Mouse (Mus musculus) C2C12 (cell line): ENCODE results near the gene Plekhg5. TPM values are rescaled to one million over a fixed set of nuclear protein-coding genes. Genes with fewer than 3 reads are reported as not detected.

Experiments used
- H3K27me3 ChIP-seq: one replicate; pipeline ENCODE4 v1.6.1; 2011; ENCODE audit not compliant: control insufficient read depth, insufficient read depth, insufficient read length
- H3K36me3 ChIP-seq: one replicate; pipeline ENCODE4 v1.6.1; 2011; ENCODE audit not compliant: control insufficient read depth, insufficient read depth
- H3K4me3 ChIP-seq: one replicate; pipeline ENCODE4 v1.5.1; 2011; ENCODE audit warnings: mild to moderate bottlenecking, control low read depth; ENCODE audit not compliant: poor library complexity, insufficient read depth, severe bottlenecking
- H3K79me2 ChIP-seq: one replicate; pipeline ENCODE4 v1.6.1; 2011; ENCODE audit not compliant: control insufficient read depth, insufficient read depth
- H3K79me3 ChIP-seq: one replicate; pipeline ENCODE4 v1.6.1; 2011; ENCODE audit warnings: low read depth, control low read depth
- H3ac ChIP-seq: one replicate; pipeline ENCODE3; 2011; ENCODE audit warnings: low read depth; ENCODE audit not compliant: control insufficient read depth, insufficient read length
- CEBPB ChIP-seq: IDR thresholded peaks from one replicate; pipeline ENCODE4 v1.6.1; 2011; ENCODE audit warnings: low read depth, mild to moderate bottlenecking, control low read depth, moderate library complexity
- CTCF ChIP-seq: IDR thresholded peaks from one replicate; pipeline ENCODE4 v1.5.1; 2011; ENCODE audit not compliant: control insufficient read depth, insufficient read depth, insufficient read length
- FOSL1 ChIP-seq: IDR thresholded peaks from one replicate; pipeline ENCODE4 v1.8.0; 2011; ENCODE audit warnings: mild to moderate bottlenecking, low read length; ENCODE audit not compliant: poor library complexity, insufficient read depth, severe bottlenecking
- MAX ChIP-seq: IDR thresholded peaks from one replicate; pipeline ENCODE4 v1.6.1; 2011; ENCODE audit warnings: mild to moderate bottlenecking, control low read depth
- MYOD1 ChIP-seq: IDR thresholded peaks from one replicate; pipeline ENCODE4 v1.6.1; 2011; ENCODE audit warnings: low read depth; ENCODE audit not compliant: control insufficient read depth, insufficient read length
- MYOG ChIP-seq: IDR thresholded peaks from one replicate; pipeline ENCODE4 v1.6.1; 2011; ENCODE audit not compliant: control insufficient read depth, insufficient read length; ENCODE audit errors: extremely low read depth
- USF1 ChIP-seq: IDR thresholded peaks from one replicate; pipeline ENCODE4 v1.6.1; 2011; ENCODE audit warnings: low read depth, mild to moderate bottlenecking, control low read depth, moderate library complexity
- polyA plus RNA-seq: library from polyadenylated mRNA; unstranded; fragments of >200 nt; fragmentation: generic; extraction: Trizol; gene quantifications from one replicate; pipeline ENCODE4 v1.2.1, GENCODE M21; 2012; ENCODE audit warnings: missing spikeins

The Plekhg5 gene
- polyA plus RNA-seq, 1 experiment, result 17.5 TPM

DNA sequence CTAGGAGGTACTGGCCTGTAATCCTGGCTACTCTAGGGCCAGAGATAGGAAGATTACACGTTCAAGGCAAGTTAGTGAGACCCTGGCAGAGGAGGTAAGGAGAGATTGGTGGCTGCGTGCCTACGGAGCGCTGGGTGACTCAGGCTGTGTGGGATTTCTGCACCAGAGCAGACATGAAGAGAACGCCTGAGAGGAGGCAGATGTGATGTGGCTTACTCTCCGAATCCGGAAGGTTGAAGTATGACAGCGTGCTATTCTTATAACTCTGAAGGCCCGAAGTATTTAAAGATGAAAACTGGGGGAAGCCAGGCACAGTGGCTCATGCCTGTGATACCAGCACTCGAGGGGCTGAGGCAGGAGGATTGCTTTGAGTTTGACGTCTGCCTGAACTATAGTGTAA lies 28.2 kb downstream of the Plekhg5 start:
- H3K4me3 ChIP-seq, result no peak overlapping the region
- peak overlapping the region; percentile 25 for H3ac ChIP-seq
- H3K79me3 ChIP-seq, result no peaks in the 10 kb centered on the region
- H3K79me2 ChIP-seq, result no peaks in the 10 kb centered on the region
- TF ChIP-seq USF1 (no peak), MYOD1 (no peak), FOSL1 (no peak), CTCF (no peak), MAX (no peak), CEBPB (no peak), MYOG (no peak)
- H3K27me3 ChIP-seq, result no peaks in the 10 kb centered on the region
- peaks cover 11% of the 10 kb centered on the region for H3K36me3 ChIP-seq

DNA sequence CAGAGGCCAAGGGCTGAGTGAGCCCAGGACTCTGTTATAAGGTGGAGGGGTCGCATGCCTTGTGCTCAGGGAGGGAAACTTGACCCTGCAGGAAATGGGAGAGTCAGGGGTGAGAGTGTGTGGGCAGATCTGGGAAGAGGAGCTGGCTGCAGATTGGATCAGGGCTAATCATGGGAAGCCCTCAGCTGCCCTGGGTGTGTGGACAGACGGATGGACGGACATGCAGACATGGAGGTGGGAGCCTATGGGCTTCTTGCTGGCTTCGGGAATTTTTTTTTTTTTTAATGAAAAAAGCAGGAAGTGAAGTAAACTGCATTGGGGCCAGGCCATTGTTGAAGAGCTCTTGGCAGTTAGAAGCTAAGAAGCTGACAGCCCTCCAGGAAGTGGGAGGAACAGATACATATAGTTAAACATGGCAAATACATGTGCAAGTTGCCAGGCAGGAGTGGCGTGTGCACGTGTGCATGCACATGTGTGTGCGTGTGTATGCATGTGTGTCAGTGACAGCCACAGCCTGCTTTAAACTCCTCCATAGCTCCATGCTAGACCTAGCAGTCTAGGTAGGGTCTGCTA lies 28.9 kb downstream of the Plekhg5 start:
- Histone ChIP-seq H3K79me2 (no peaks in the 10 kb centered on the region), H3K4me3 (no peak overlapping the region), H3K79me3 (no peaks in the 10 kb centered on the region), H3K36me3 (peaks cover 11% of the 10 kb centered on the region), H3ac (no peak overlapping the region), H3K27me3 (no peaks in the 10 kb centered on the region)
- TF ChIP-seq FOSL1 (no peak), MYOG (no peak), USF1 (no peak)

DNA sequence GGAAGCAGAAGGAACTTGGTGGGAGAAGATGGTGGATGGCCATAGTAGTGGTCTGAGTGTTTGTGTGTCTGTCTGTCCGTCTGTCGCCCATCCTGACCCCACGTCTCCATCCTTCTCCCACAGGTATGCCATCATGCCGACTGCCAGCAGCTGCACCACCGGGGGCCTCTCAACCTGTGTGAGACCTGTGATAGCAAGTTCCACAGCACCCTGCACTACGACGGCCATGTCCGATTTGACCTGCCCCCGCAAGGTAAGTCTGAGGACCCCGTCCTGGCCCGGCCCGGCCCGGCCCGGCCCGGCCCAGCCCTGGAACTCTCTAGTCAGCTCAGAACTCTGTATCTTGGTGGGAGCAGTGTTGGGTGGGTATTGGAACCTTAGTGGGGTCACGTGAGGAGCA lies 29.6 kb downstream of the Plekhg5 start:
- H3K4me3 ChIP-seq, result no peak overlapping the region
- peaks cover 15% of the 10 kb centered on the region for H3K36me3 ChIP-seq
- H3ac ChIP-seq, result no peak overlapping the region
- H3K79me2 ChIP-seq, result no peaks in the 10 kb centered on the region
- no peaks in the 10 kb centered on the region for H3K79me3 ChIP-seq
- TF ChIP-seq MAX (no peak), CTCF (no peak), CEBPB (no peak), FOSL1 (no peak), MYOD1 (no peak), MYOG (no peak), USF1 (no peak)
- no peaks in the 10 kb centered on the region for H3K27me3 ChIP-seq

DNA sequence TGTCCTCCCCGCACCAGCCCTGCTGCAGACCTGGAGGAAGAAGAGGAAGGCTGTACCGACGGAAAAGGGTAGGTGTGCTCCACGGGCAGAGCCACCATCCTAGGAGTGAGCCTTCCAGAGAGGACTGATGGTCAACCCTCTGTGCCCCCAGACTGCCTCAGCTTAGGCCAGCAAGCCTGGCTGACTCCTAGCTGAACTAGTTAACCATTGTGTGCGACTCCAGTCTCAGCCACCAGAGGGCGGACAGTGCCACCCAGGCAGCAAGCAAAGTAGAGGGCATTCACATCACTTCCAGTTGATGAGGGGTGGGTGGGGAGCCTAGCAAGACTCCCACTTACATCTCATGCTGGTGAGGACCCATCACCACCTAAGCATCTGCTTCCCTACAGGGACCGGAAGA lies 30.7 kb downstream of the Plekhg5 start:
- Histone ChIP-seq H3K27me3 (no peaks in the 10 kb centered on the region), H3K79me3 (no peaks in the 10 kb centered on the region), H3K4me3 (no peak overlapping the region), H3ac (no peak overlapping the region), H3K36me3 (peaks cover 18% of the 10 kb centered on the region), H3K79me2 (no peaks in the 10 kb centered on the region)
- TF ChIP-seq CTCF, result peak; percentile 74
- no peak for TF ChIP-seq FOSL1

DNA sequence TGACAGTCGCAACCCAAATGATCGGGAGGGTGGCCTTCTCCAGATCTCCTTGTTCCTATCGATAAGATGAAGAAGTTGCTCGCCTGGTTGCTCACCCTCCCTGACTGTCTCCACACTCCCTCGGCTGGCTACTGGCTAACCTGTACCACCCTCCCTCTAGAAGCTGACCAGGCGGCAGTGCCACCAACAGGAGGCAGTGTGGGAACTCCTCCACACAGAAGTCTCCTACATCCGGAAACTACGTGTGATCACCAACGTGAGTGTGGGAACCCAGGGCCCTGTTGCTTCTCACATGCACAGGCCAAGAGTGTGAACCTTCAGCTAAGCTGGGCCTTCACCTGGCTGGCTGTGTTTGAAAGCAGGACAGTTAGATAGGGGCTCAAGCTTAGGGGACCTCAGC lies 34.4 kb downstream of the Plekhg5 start:
- H3K27me3 ChIP-seq, result no peaks in the 10 kb centered on the region
- no peak for TF ChIP-seq MYOG
- TF ChIP-seq FOSL1, result no peak
- TF ChIP-seq MAX, result no peak
- no peak for TF ChIP-seq MYOD1
- TF ChIP-seq USF1, result no peak
- no peak for TF ChIP-seq CTCF
- TF ChIP-seq CEBPB, result no peak
- peaks cover 45% of the 10 kb centered on the region for H3K36me3 ChIP-seq
- H3ac ChIP-seq, result no peak overlapping the region
- no peak overlapping the region for H3K4me3 ChIP-seq
- no peaks in the 10 kb centered on the region for H3K79me2 ChIP-seq
- H3K79me3 ChIP-seq, result no peaks in the 10 kb centered on the region

DNA sequence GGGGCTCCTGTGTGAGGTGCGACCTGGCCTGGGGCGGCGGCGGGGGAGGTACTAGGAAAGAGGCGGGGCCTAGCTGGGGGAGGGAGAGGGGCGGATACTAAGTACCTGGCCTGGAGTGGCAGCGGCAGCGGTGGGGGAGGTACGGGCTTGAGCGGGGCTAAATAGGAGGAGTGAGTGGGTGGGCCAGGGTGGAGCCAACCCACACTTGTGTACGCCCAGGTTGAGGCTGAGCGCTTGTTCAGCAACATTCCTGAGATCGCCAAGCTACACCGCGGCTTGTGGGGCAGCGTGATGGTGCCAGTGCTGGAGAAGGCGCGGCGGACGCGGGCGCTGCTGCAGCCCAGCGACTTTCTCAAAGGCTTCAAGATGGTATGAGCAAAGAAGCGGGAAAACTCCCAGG lies 35.2 kb downstream of the Plekhg5 start:
- Histone ChIP-seq H3K36me3 (peaks cover 43% of the 10 kb centered on the region), H3K4me3 (no peak overlapping the region), H3K79me2 (no peaks in the 10 kb centered on the region), H3K79me3 (no peaks in the 10 kb centered on the region), H3K27me3 (no peaks in the 10 kb centered on the region), H3ac (no peak overlapping the region)
- TF ChIP-seq MYOD1 (no peak), USF1 (no peak), MYOG (no peak), CEBPB (no peak), CTCF (no peak), MAX (no peak), FOSL1 (no peak)
